Mouse (Mus musculus) small intestine, adult 2 months (tissue): ENCODE data around the gene Mast4.

Experiments
- CTCF ChIP-seq: fragments of 200-500 bp; IDR thresholded peaks from 2 replicates; pipeline ENCODE4 v1.5.1; 2012; ENCODE audit warnings: low read depth, mild to moderate bottlenecking, control low read depth, inconsistent platforms, low read length, moderate library complexity, mixed read lengths; ENCODE audit not compliant: insufficient replicate concordance, insufficient read length; ENCODE audit errors: extremely low read depth
- POLR2A ChIP-seq: fragments of 200-500 bp; IDR thresholded peaks from 2 replicates; pipeline ENCODE4 v1.6.1; 2012; ENCODE audit warnings: low read depth, mild to moderate bottlenecking, control low read depth, inconsistent platforms, low read length, moderate library complexity

DNA sequence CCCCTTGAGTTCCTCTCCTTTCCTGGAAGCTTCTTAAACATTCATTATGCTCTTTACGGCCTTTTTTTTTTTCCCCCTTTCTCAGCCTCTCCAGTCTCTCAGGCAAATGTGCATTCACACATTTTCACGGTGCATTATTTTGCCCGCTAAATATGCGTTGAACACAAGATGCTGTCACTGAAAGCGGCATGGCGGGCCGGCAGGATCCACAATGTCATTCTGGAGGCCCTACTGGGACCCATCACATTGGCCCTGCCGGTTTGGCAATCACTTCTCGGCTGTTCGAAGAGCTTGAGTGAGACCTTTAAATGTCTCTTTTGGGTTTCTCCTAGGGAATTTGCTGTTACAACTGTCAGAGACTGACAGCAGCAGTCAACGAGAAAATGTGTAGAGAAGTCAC is 569.1 kb downstream of the Mast4 start:
- TF ChIP-seq POLR2A, result no peak
- TF ChIP-seq CTCF, result no peak
